Mouse (Mus musculus): ENCODE data around the gene Gm11115. TPM values are rescaled to one million over a fixed set of nuclear protein-coding genes. Genes with fewer than 3 reads are reported as not detected.

The Gm11115 gene
- not detected in 2 replicates for total RNA-seq (2014; fragmentation: Nextera tagmentation)
- not detected in 2 replicates for total RNA-seq (2017)
- polyA plus RNA-seq (2012) = not detected in 2 replicates

GRCm38 (mm10) chr5:88153999-88154398 lies at the start of gene Gm11115:
TSS of gene Gm11115 (minus strand) at chr5:88154099.
- ATAC-seq (ENCODE audit: extremely low read depth, insufficient number of reproducible peaks, low FRiP score, poor library complexity, severe bottlenecking) (no peak), DNase-seq (ENCODE audit: low spot score) (no peak)
- Histone ChIP-seq H3K4me1 (ENCODE audit: insufficient read depth, low read depth, low read length) (no peaks in the 10 kb centered on the region), H3K27me3 (ENCODE audit: insufficient read depth, low read length) (no peaks in the 10 kb centered on the region), H3K36me3 (replicated peaks) (no peaks in the 10 kb centered on the region), H3K9me3 (replicated peaks) (no peaks in the 10 kb centered on the region), H3K4me3 (ENCODE audit: low read depth, low read length) (no peak within 1 kb of the TSS)
- TF ChIP-seq POLR2AphosphoS5 (IDR thresholded peaks at IDR 0.05; ENCODE audit: insufficient replicate concordance, low read depth, low read length) (no peak), TAL1 (conservative IDR thresholded peaks at IDR 0.05; ENCODE audit: low read depth, low read length) (no peak), GATA1 (IDR thresholded peaks at IDR 0.05; ENCODE audit: borderline replicate concordance, low read length) (no peak), CTCF (IDR thresholded peaks at IDR 0.05; ENCODE audit: low read depth, low read length) (no peak), GATA2 (IDR thresholded peaks at IDR 0.05; ENCODE audit: borderline replicate concordance, low read depth, low read length) (no peak)

- Histone ChIP-seq H3K36me3 (replicated peaks) (no peaks in the 10 kb centered on the region), H3K9me3 (replicated peaks) (no peaks in the 10 kb centered on the region), H3K4me3 (ENCODE audit: low read depth, low read length) (no peak within 1 kb of the TSS), H3K27me3 (ENCODE audit: insufficient read depth, low read length) (no peaks in the 10 kb centered on the region), H3K4me1 (ENCODE audit: insufficient read depth, low read depth, low read length) (no peaks in the 10 kb centered on the region)
- ATAC-seq (ENCODE audit: extremely low read depth, insufficient number of reproducible peaks, low FRiP score, poor library complexity, severe bottlenecking) = no peak
- no peak for DNase-seq (ENCODE audit: low spot score)
- TF ChIP-seq TAL1 (conservative IDR thresholded peaks at IDR 0.05; ENCODE audit: low read depth, low read length) (no peak), POLR2AphosphoS5 (IDR thresholded peaks at IDR 0.05; ENCODE audit: insufficient replicate concordance, low read depth, low read length) (no peak), CTCF (IDR thresholded peaks at IDR 0.05; ENCODE audit: low read depth, low read length) (no peak), GATA1 (IDR thresholded peaks at IDR 0.05; ENCODE audit: borderline replicate concordance, low read length) (no peak), GATA2 (IDR thresholded peaks at IDR 0.05; ENCODE audit: borderline replicate concordance, low read depth, low read length) (no peak)
Measured at GRCm38 (mm10) chr5:88111430-88111829, 42.5 kb downstream of the Gm11115 start, which contains the start of gene Gm11116. TSS of gene Gm11116 (minus strand) at chr5:88111530.

Other genes with a start within 250 kb of the Gm11115 start
- gene Csn3, start 228.5 kb downstream of the Gm11115 start, total RNA-seq (2014; fragmentation: Nextera tagmentation) = not detected in 2 replicates
- 0.16 and 0.23 TPM in 2 replicates for gene Csn3, start 228.5 kb downstream of the Gm11115 start, total RNA-seq (2017)
- gene Csn3, start 228.5 kb downstream of the Gm11115 start, polyA plus RNA-seq (2012) = not detected in 2 replicates
- not detected in 2 replicates for gene 2310003L06Rik, start 184.6 kb downstream of the Gm11115 start, total RNA-seq (2014; fragmentation: Nextera tagmentation)
- 0.05 and 0.12 TPM in 2 replicates for gene 2310003L06Rik, start 184.6 kb downstream of the Gm11115 start, total RNA-seq (2017)
- gene 2310003L06Rik, start 184.6 kb downstream of the Gm11115 start, polyA plus RNA-seq (2012) = not detected in 2 replicates
- gene Gm28434, start 184.6 kb downstream of the Gm11115 start, total RNA-seq (2014; fragmentation: Nextera tagmentation) = not detected in 2 replicates
- not detected in 2 replicates for gene Gm28434, start 184.6 kb downstream of the Gm11115 start, total RNA-seq (2017)
- not detected in 2 replicates for gene Gm28434, start 184.6 kb downstream of the Gm11115 start, polyA plus RNA-seq (2012)
- not detected in 2 replicates for gene Cabs1, start 174.7 kb downstream of the Gm11115 start, total RNA-seq (2014; fragmentation: Nextera tagmentation)
- gene Cabs1, start 174.7 kb downstream of the Gm11115 start, total RNA-seq (2017) = 0.33 TPM in 1 of 2 replicates, not detected in the other
- not detected in 2 replicates for gene Cabs1, start 174.7 kb downstream of the Gm11115 start, polyA plus RNA-seq (2012)
- gene Smr3a, start 151.6 kb downstream of the Gm11115 start, total RNA-seq (2014; fragmentation: Nextera tagmentation) = not detected in 2 replicates
- gene Smr3a, start 151.6 kb downstream of the Gm11115 start, total RNA-seq (2017) = not detected in 2 replicates
- not detected in 2 replicates for gene Smr3a, start 151.6 kb downstream of the Gm11115 start, polyA plus RNA-seq (2012)
- gene Smr2, start 67.5 kb downstream of the Gm11115 start, total RNA-seq (2014; fragmentation: Nextera tagmentation) = not detected in 2 replicates
- gene Smr2, start 67.5 kb downstream of the Gm11115 start, total RNA-seq (2017) = 0.23 TPM in 1 of 2 replicates, not detected in the other
- gene Smr2, start 67.5 kb downstream of the Gm11115 start, polyA plus RNA-seq (2012) = not detected in 2 replicates
- not detected in 2 replicates for gene Gm11116, start 42.6 kb downstream of the Gm11115 start, total RNA-seq (2014; fragmentation: Nextera tagmentation)
- not detected in 2 replicates for gene Gm11116, start 42.6 kb downstream of the Gm11115 start, total RNA-seq (2017)
- not detected in 2 replicates for gene Gm11116, start 42.6 kb downstream of the Gm11115 start, polyA plus RNA-seq (2012)
- not detected in 2 replicates for gene Gm7714, start 114.8 kb upstream of the Gm11115 start, total RNA-seq (2014; fragmentation: Nextera tagmentation)
- gene Gm7714, start 114.8 kb upstream of the Gm11115 start, total RNA-seq (2017) = not detected in 2 replicates
- gene Gm7714, start 114.8 kb upstream of the Gm11115 start, polyA plus RNA-seq (2012) = not detected in 2 replicates
- gene Prol1, start 163.2 kb upstream of the Gm11115 start, total RNA-seq (2014; fragmentation: Nextera tagmentation) = not detected in 2 replicates
- not detected in 2 replicates for gene Prol1, start 163.2 kb upstream of the Gm11115 start, total RNA-seq (2017)
- not detected in 2 replicates for gene Prol1, start 163.2 kb upstream of the Gm11115 start, polyA plus RNA-seq (2012)
- not detected in 2 replicates for gene Amtn, start 222.0 kb upstream of the Gm11115 start, total RNA-seq (2014; fragmentation: Nextera tagmentation)
- not detected in 2 replicates for gene Amtn, start 222.0 kb upstream of the Gm11115 start, total RNA-seq (2017)
- gene Amtn, start 222.0 kb upstream of the Gm11115 start, polyA plus RNA-seq (2012) = not detected in 2 replicates

Measured in G1E (cell line).